17 mouse cellular contexts compared by ENCODE assay signal in the genomic region with DNA sequence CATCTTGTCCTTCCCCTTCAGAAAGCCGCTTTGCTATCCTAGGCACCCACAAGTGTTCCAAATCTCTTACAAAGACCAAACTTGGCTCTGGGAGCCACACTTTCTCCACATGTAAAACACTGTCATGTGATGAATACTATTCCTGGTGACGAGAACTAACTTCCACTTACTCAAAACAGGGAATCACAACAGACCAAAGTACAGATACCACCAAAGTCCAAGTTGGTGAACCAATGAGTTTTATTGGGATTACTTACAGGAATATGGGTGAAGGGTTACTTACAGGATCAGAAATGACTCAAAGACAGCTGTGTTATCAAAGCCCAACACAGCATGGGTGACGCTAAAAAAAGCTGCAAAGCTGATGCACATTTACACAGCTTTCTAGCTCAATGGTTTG.
"Had no signal": no experiment of that assay in that cellular context is flagged by ENCODE, and none has a peak within 500 bp of the region (broad histone marks: within the 10 kb centered on the region; RNA-seq: fewer than 3 reads in every experiment).

No protein-coding gene starts in this region.

- H3K9me3 ChIP-seq: limb, embryonic 12.5 days; limb, embryonic 15.5 days; liver, embryonic 13.5 days; midbrain, embryonic 15.5 days; neural tube, embryonic 13.5 days; stomach, embryonic 15.5 days had no signal

- H3K9ac ChIP-seq: hindbrain, embryonic 14.5 days; limb, embryonic 12.5 days; limb, embryonic 15.5 days; liver, embryonic 13.5 days; midbrain, embryonic 15.5 days; neural tube, embryonic 13.5 days; stomach, embryonic 15.5 days had no signal

- DNase-seq: left cerebral cortex, postnatal 4 days; liver, embryonic 13.5 days; lung, adult 2 months; lung, postnatal 14 days; lung, postnatal 4 days; retina, postnatal 1 day; right cerebral cortex, postnatal 25 days; spleen, adult 18-20 months; thymus, postnatal 25 days had no signal

- H3K27me3 ChIP-seq: limb, embryonic 12.5 days; limb, embryonic 15.5 days; liver, embryonic 13.5 days; midbrain, embryonic 15.5 days; neural tube, embryonic 13.5 days; stomach, embryonic 15.5 days had no signal

- H3K36me3 ChIP-seq: limb, embryonic 12.5 days; limb, embryonic 15.5 days; liver, embryonic 13.5 days; midbrain, embryonic 15.5 days; neural tube, embryonic 13.5 days; stomach, embryonic 15.5 days had no signal

- ATAC-seq: midbrain, embryonic 15.5 days had no signal

- H3K4me1 ChIP-seq: limb, embryonic 12.5 days; limb, embryonic 15.5 days; liver, embryonic 13.5 days; midbrain, embryonic 15.5 days; neural tube, embryonic 13.5 days; stomach, embryonic 15.5 days had no signal

- H3K4me2 ChIP-seq: hindbrain, embryonic 14.5 days; limb, embryonic 12.5 days; limb, embryonic 15.5 days; liver, embryonic 13.5 days; midbrain, embryonic 11.5 days; midbrain, embryonic 15.5 days; neural tube, embryonic 13.5 days; stomach, embryonic 15.5 days had no signal

- H3K4me3 ChIP-seq: limb, embryonic 12.5 days; limb, embryonic 15.5 days; liver, embryonic 13.5 days; midbrain, embryonic 15.5 days; myocyte; neural tube, embryonic 13.5 days; stomach, embryonic 15.5 days had no signal

- H3K27ac ChIP-seq: hindbrain, embryonic 14.5 days; limb, embryonic 12.5 days; limb, embryonic 15.5 days; liver, embryonic 13.5 days; midbrain, embryonic 15.5 days; neural tube, embryonic 13.5 days; stomach, embryonic 15.5 days had no signal
